Mouse (Mus musculus) kidney, adult 9 months (tissue): Measurements from ENCODE around the gene Pigu.

ENCODE experiments used
- DNase-seq: peaks from one replicate; pipeline ENCODE4 v3.0.0; 2022

Pigu gene

GRCm38 (mm10) chr2:155357686-155358399, 613 bp upstream of the Pigu start:
- DNase-seq, result no peak

GRCm38 (mm10) chr2:155354402-155354801, 2.8 kb downstream of the Pigu start:
- peak; percentile 25 for DNase-seq

- DNase-seq, result no peak
Observed at GRCm38 (mm10) chr2:155346670-155347069, 10.6 kb downstream of the Pigu start.

- no peak for DNase-seq
Observed at GRCm38 (mm10) chr2:155340166-155340565, 17.1 kb downstream of the Pigu start.

GRCm38 (mm10) chr2:155336254-155336653, 21.0 kb downstream of the Pigu start:
- DNase-seq, result no peak

- no peak for DNase-seq
Observed at GRCm38 (mm10) chr2:155335231-155335630, 22.0 kb downstream of the Pigu start.

- DNase-seq, result no peak
Observed at GRCm38 (mm10) chr2:155333421-155333820, 23.8 kb downstream of the Pigu start.

GRCm38 (mm10) chr2:155331351-155331750, 25.9 kb downstream of the Pigu start:
- no peak for DNase-seq

- DNase-seq, result no peak
Observed at GRCm38 (mm10) chr2:155330811-155331210, 26.4 kb downstream of the Pigu start.

- DNase-seq, result no peak
Observed at GRCm38 (mm10) chr2:155329707-155330106, 27.5 kb downstream of the Pigu start.

GRCm38 (mm10) chr2:155328906-155329305, 28.3 kb downstream of the Pigu start:
- no peak for DNase-seq

GRCm38 (mm10) chr2:155327906-155328305, 29.3 kb downstream of the Pigu start:
- no peak for DNase-seq

- no peak for DNase-seq
Observed at GRCm38 (mm10) chr2:155326001-155326400, 31.2 kb downstream of the Pigu start.

GRCm38 (mm10) chr2:155320596-155320995, 36.6 kb downstream of the Pigu start:
- DNase-seq, result peak; percentile 11

GRCm38 (mm10) chr2:155318618-155319017, 38.6 kb downstream of the Pigu start:
- no peak for DNase-seq

- DNase-seq, result no peak
Observed at GRCm38 (mm10) chr2:155313671-155314070, 43.6 kb downstream of the Pigu start.

GRCm38 (mm10) chr2:155308936-155309592, 48.2 kb downstream of the Pigu start:
- peak; percentile 54 for DNase-seq

- DNase-seq, result no peak
Observed at GRCm38 (mm10) chr2:155299563-155299962, 57.7 kb downstream of the Pigu start.

- DNase-seq, result no peak
Observed at GRCm38 (mm10) chr2:155295453-155295852, 61.8 kb downstream of the Pigu start.

GRCm38 (mm10) chr2:155293946-155294345, 63.3 kb downstream of the Pigu start:
- DNase-seq, result no peak

GRCm38 (mm10) chr2:155293382-155293781, 63.8 kb downstream of the Pigu start:
- DNase-seq, result no peak

GRCm38 (mm10) chr2:155290066-155290465, 67.2 kb downstream of the Pigu start:
- DNase-seq, result no peak

- DNase-seq, result no peak
Observed at GRCm38 (mm10) chr2:155287456-155288250, 69.6 kb downstream of the Pigu start.

GRCm38 (mm10) chr2:155285744-155286143, 71.5 kb downstream of the Pigu start:
- DNase-seq, result no peak
